Mouse (Mus musculus) myocyte (in vitro differentiated cells): ENCODE results near the gene Cobl. TPM values are rescaled to one million over a fixed set of nuclear protein-coding genes. Genes with fewer than 3 reads are reported as not detected.

ENCODE experiments used
- H3K27me3 ChIP-seq: one replicate; pipeline ENCODE4 v1.6.1; 2011; ENCODE audit not compliant: control insufficient read depth, insufficient read depth, insufficient read length
- H3K36me3 ChIP-seq: one replicate; pipeline ENCODE4 v1.6.1; 2011; ENCODE audit not compliant: control insufficient read depth, insufficient read depth
- H3K4me2 ChIP-seq: one replicate; pipeline ENCODE4 v1.6.1; 2011; ENCODE audit warnings: low read depth, control low read depth
- H3K4me3 ChIP-seq: one replicate; pipeline ENCODE4 v1.5.1; 2011; ENCODE audit warnings: mild to moderate bottlenecking, control low read depth, moderate library complexity
- H3K79me2 ChIP-seq: one replicate; pipeline ENCODE4 v1.6.1; 2011; ENCODE audit not compliant: control insufficient read depth, insufficient read depth
- H3ac ChIP-seq: one replicate; pipeline ENCODE4 v1.6.1; 2011; ENCODE audit not compliant: control insufficient read depth, insufficient read length
- CEBPB ChIP-seq: IDR thresholded peaks from 2 replicates; pipeline ENCODE4 v1.6.1; 2011; ENCODE audit warnings: mild to moderate bottlenecking, moderate library complexity; ENCODE audit not compliant: poor library complexity, insufficient read depth, severe bottlenecking
- E2F4 ChIP-seq: IDR thresholded peaks from one replicate; pipeline ENCODE4 v1.6.1; 2011; ENCODE audit warnings: mild to moderate bottlenecking, control low read depth, moderate library complexity; ENCODE audit not compliant: insufficient read depth
- MAX ChIP-seq: IDR thresholded peaks from one replicate; pipeline ENCODE4 v1.6.1; 2011; ENCODE audit warnings: low read depth, mild to moderate bottlenecking, control low read depth
- MYOD1 ChIP-seq, 3 experiments: IDR thresholded peaks; one replicate each; pipeline ENCODE4 v1.6.1; 2011; ENCODE audit warnings: control low read depth in 2 of 3, low read depth in 2 of 3, mild to moderate bottlenecking in 2 of 3, moderate library complexity in 1 of 3; ENCODE audit not compliant: insufficient read length in 2 of 3, control insufficient read depth in 1 of 3
- MYOG ChIP-seq, 3 experiments: IDR thresholded peaks; one replicate each; pipeline ENCODE4 v1.6.1; 2011; ENCODE audit warnings: control low read depth in 2 of 3, low read depth in 2 of 3, mild to moderate bottlenecking in 2 of 3; ENCODE audit not compliant: insufficient read length in 2 of 3, control insufficient read depth in 1 of 3, insufficient read depth in 1 of 3
- POLR2A ChIP-seq: IDR thresholded peaks from one replicate; pipeline ENCODE4 v1.6.1; 2011; ENCODE audit warnings: low read depth, mild to moderate bottlenecking, control low read depth, moderate library complexity; ENCODE audit not compliant: insufficient read length
- POLR2AphosphoS2 ChIP-seq: IDR thresholded peaks from one replicate; pipeline ENCODE4 v1.6.1; 2011; ENCODE audit warnings: low read depth, control low read depth; ENCODE audit not compliant: insufficient read length
- REST ChIP-seq: IDR thresholded peaks from one replicate; pipeline ENCODE4 v1.6.1; 2011; ENCODE audit warnings: mild to moderate bottlenecking, control low read depth, moderate library complexity; ENCODE audit not compliant: insufficient read depth, insufficient read length
- SRF ChIP-seq: IDR thresholded peaks from one replicate; pipeline ENCODE4 v1.6.1; 2011; ENCODE audit warnings: low read depth; ENCODE audit not compliant: control insufficient read depth, insufficient read length
- TCF12 ChIP-seq: IDR thresholded peaks from one replicate; pipeline ENCODE4 v1.6.1; 2011; ENCODE audit warnings: mild to moderate bottlenecking, control low read depth; ENCODE audit not compliant: poor library complexity, insufficient read depth, severe bottlenecking
- TCF3 ChIP-seq: IDR thresholded peaks from one replicate; pipeline ENCODE4 v1.6.1; 2011; ENCODE audit warnings: low read depth, control low read depth; ENCODE audit not compliant: insufficient read length
- USF1 ChIP-seq: IDR thresholded peaks from one replicate; pipeline ENCODE4 v1.6.1; 2011; ENCODE audit warnings: low read depth, mild to moderate bottlenecking, control low read depth, moderate library complexity
- polyA plus RNA-seq: library from polyadenylated mRNA; unstranded; fragments of >200 nt; fragmentation: generic; extraction: Trizol; gene quantifications from one replicate; pipeline ENCODE4 v1.2.1, GENCODE M21; 2012; ENCODE audit warnings: missing spikeins

Gene Cobl
- polyA plus RNA-seq, 1 experiment: 191 TPM

DNA sequence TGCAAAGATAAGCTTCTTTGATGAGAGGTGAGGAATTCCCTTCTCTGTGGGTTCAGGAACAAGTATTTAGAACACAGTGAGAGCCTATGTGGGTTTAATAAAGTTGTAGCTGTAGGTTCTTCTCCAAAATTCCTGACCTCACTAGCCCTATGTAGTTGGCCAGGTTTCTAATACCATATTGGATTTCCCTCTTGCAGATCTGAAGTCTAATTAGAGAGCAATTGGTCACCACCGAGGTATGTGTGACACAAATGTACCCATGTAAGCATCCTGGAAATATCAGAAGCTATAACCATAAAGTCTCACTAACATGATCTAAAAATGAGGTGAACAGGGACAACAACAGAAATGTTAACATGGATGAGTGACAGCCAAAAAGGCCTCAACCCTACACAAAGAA, 114.7 kb downstream of the Cobl start:
- TF ChIP-seq REST: no peak
- no peak for TF ChIP-seq E2F4
- TF ChIP-seq CEBPB: no peak
- no peak for TF ChIP-seq MYOD1 (IDR thresholded peaks at IDR 0.05; ENCODE audit: control insufficient read depth in 1 of 3, insufficient read length in 2 of 3, low read depth in 2 of 3)
- TF ChIP-seq MAX: no peak
- no peak for TF ChIP-seq MYOG (IDR thresholded peaks at IDR 0.05; ENCODE audit: control insufficient read depth in 1 of 3, insufficient read depth in 1 of 3, insufficient read length in 2 of 3, low read depth in 2 of 3)
- TF ChIP-seq TCF12: no peak
- TF ChIP-seq POLR2AphosphoS2: no peak
- Histone ChIP-seq H3ac (no peak overlapping the region), H3K27me3 (no peaks in the 10 kb centered on the region), H3K79me2 (no peaks in the 10 kb centered on the region), H3K36me3 (no peaks in the 10 kb centered on the region), H3K4me2 (peak overlapping the region; percentile 61), H3K4me3 (no peak overlapping the region)

GRCm38 (mm10) chr11:12346486-12346885, 118.3 kb downstream of the Cobl start:
- TF ChIP-seq CEBPB (no peak), TCF3 (no peak), POLR2A (no peak), USF1 (no peak), REST (no peak), SRF (no peak), MAX (no peak), POLR2AphosphoS2 (no peak), MYOG (IDR thresholded peaks at IDR 0.05; ENCODE audit: control insufficient read depth in 1 of 3, insufficient read depth in 1 of 3, insufficient read length in 2 of 3, low read depth in 2 of 3) (no peak), E2F4 (no peak), TCF12 (no peak), MYOD1 (IDR thresholded peaks at IDR 0.05; ENCODE audit: control insufficient read depth in 1 of 3, insufficient read length in 2 of 3, low read depth in 2 of 3) (no peak)
- H3K27me3 ChIP-seq: no peaks in the 10 kb centered on the region
- H3K4me3 ChIP-seq: no peak overlapping the region
- no peaks in the 10 kb centered on the region for H3K79me2 ChIP-seq
- H3ac ChIP-seq: no peak overlapping the region
- H3K36me3 ChIP-seq: peaks cover 5% of the 10 kb centered on the region
- H3K4me2 ChIP-seq: no peak overlapping the region

- Histone ChIP-seq H3K79me2 (no peaks in the 10 kb centered on the region), H3K4me2 (no peak overlapping the region), H3K36me3 (peaks cover 5% of the 10 kb centered on the region), H3K27me3 (no peaks in the 10 kb centered on the region), H3ac (no peak overlapping the region), H3K4me3 (no peak overlapping the region)
- no peak for TF ChIP-seq MAX
- no peak for TF ChIP-seq POLR2A
- TF ChIP-seq TCF12: no peak
- no peak for TF ChIP-seq REST
- TF ChIP-seq CEBPB: no peak
- TF ChIP-seq USF1: no peak
- TF ChIP-seq E2F4: no peak
- TF ChIP-seq POLR2AphosphoS2: no peak
- no peak for TF ChIP-seq TCF3
- no peak for TF ChIP-seq MYOD1 (IDR thresholded peaks at IDR 0.05; ENCODE audit: control insufficient read depth in 1 of 3, insufficient read length in 2 of 3, low read depth in 2 of 3)
- no peak for TF ChIP-seq MYOG (IDR thresholded peaks at IDR 0.05; ENCODE audit: control insufficient read depth in 1 of 3, insufficient read depth in 1 of 3, insufficient read length in 2 of 3, low read depth in 2 of 3)
- no peak for TF ChIP-seq SRF
These were observed 121.1 kb downstream of the Cobl start for GRCm38 (mm10) chr11:12343686-12344085.

DNA sequence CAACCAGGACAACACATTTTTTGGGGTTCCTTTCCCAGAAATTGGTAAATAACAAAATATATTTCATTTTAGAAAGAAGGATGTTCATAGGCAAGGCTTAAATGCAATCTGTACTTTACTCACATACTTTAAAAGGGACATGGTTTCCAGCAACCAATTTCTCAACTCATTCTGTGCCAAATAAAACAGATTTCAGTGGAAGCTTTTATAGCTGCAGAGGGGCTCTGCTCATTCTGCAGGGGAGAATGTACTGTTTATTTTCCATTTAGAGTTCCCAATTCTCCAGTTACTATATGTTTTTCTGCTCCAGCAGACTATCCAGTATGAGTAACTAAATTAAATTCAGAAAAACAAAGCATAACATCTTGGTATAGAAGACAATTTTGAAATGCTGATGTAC, 124.1 kb downstream of the Cobl start:
- Histone ChIP-seq H3K36me3 (peaks cover 5% of the 10 kb centered on the region), H3K79me2 (no peaks in the 10 kb centered on the region), H3K4me3 (no peak overlapping the region), H3ac (no peak overlapping the region), H3K27me3 (no peaks in the 10 kb centered on the region), H3K4me2 (no peak overlapping the region)
- TF ChIP-seq REST (no peak), TCF12 (no peak), CEBPB (no peak), MYOG (IDR thresholded peaks at IDR 0.05; ENCODE audit: control insufficient read depth in 1 of 3, insufficient read depth in 1 of 3, insufficient read length in 2 of 3, low read depth in 2 of 3) (no peak), MAX (no peak), E2F4 (no peak), MYOD1 (IDR thresholded peaks at IDR 0.05; ENCODE audit: control insufficient read depth in 1 of 3, insufficient read length in 2 of 3, low read depth in 2 of 3) (no peak), TCF3 (no peak)

- H3K27me3 ChIP-seq: no peaks in the 10 kb centered on the region
- H3ac ChIP-seq: no peak overlapping the region
- H3K4me3 ChIP-seq: no peak overlapping the region
- H3K36me3 ChIP-seq: no peaks in the 10 kb centered on the region
- TF ChIP-seq MYOD1 (IDR thresholded peaks at IDR 0.05; ENCODE audit: control insufficient read depth in 1 of 3, insufficient read length in 2 of 3, low read depth in 2 of 3): no peak
- TF ChIP-seq MAX: no peak
- TF ChIP-seq CEBPB: no peak
- TF ChIP-seq REST: no peak
- no peak for TF ChIP-seq POLR2AphosphoS2
- TF ChIP-seq TCF12: no peak
- TF ChIP-seq USF1: no peak
- no peak for TF ChIP-seq MYOG (IDR thresholded peaks at IDR 0.05; ENCODE audit: control insufficient read depth in 1 of 3, insufficient read depth in 1 of 3, insufficient read length in 2 of 3, low read depth in 2 of 3)
- no peak for TF ChIP-seq E2F4
- TF ChIP-seq SRF: no peak
- TF ChIP-seq POLR2A: no peak
- no peaks in the 10 kb centered on the region for H3K79me2 ChIP-seq
- H3K4me2 ChIP-seq: no peak overlapping the region
These were observed 128.6 kb downstream of the Cobl start for GRCm38 (mm10) chr11:12336145-12336544.
